ENCODE assay signal across 8 mouse cellular contexts in genomic region chr12:86158689-86159483, GRCm38 (mm10).
DNase-seq lines count a peak whose midpoint lies in the region; ATAC-seq and TF ChIP-seq lines count a peak whose summit lies in the region.

No protein-coding gene starts in this region.

- no peak for ATAC-seq in intestine, embryonic 15.5 days
- ATAC-seq in intestine, postnatal 0 days: no peak
- ATAC-seq in forebrain, embryonic 13.5 days: no peak; the same call in 1 of the 2 replicates
- no peak for ATAC-seq in heart, embryonic 13.5 days (ENCODE audit: extremely low read depth, insufficient number of reproducible peaks, low FRiP score, low TSS enrichment)

- intact Hi-C loops in left cerebral cortex, adult 2 months (cut with DNase I): no loop called here

- TF ChIP-seq CTCF in intestine, postnatal 0 days (IDR thresholded peaks at IDR 0.05; ENCODE audit: low read depth): no peak
- TF ChIP-seq CTCF in left cerebral cortex, adult 2 months (IDR thresholded peaks at IDR 0.05): no peak; the same call in 1 of the 2 replicates

- H3K27ac ChIP-seq in intestine, embryonic 15.5 days: peak overlapping the region; percentile 48; the same call in 1 of the 2 replicates
- H3K27ac ChIP-seq in intestine, postnatal 0 days (ENCODE audit: low read depth, low read length): no peak overlapping the region
- H3K27ac ChIP-seq in forebrain, embryonic 13.5 days: 0 out of 2 replicates have a peak overlapping the region, but pooled peaks have one; percentile 6
- peak overlapping the region; percentile 73 for H3K27ac ChIP-seq in heart, embryonic 13.5 days (replicated peaks)
- peak overlapping the region; percentile 88 for H3K27ac ChIP-seq in left cerebral cortex, adult 2 months

- no peaks in the 10 kb centered on the region for H3K9me3 ChIP-seq in intestine, embryonic 15.5 days
- no peaks in the 10 kb centered on the region for H3K9me3 ChIP-seq in intestine, postnatal 0 days (ENCODE audit: control insufficient read depth)
- peaks cover 7% of the 10 kb centered on the region; the same call in 1 of the 2 replicates for H3K9me3 ChIP-seq in forebrain, embryonic 13.5 days (replicated peaks)
- H3K9me3 ChIP-seq in heart, embryonic 13.5 days: peaks cover 6% of the 10 kb centered on the region

- H3K4me1 ChIP-seq in intestine, embryonic 15.5 days (replicated peaks): peaks cover 14% of the 10 kb centered on the region
- no peaks in the 10 kb centered on the region for H3K4me1 ChIP-seq in intestine, postnatal 0 days (replicated peaks; ENCODE audit: control insufficient read depth, insufficient read depth, low read length)
- H3K4me1 ChIP-seq in forebrain, embryonic 13.5 days: peaks cover 54% of the 10 kb centered on the region
- H3K4me1 ChIP-seq in heart, embryonic 13.5 days: peaks cover 46% of the 10 kb centered on the region

- H3K4me3 ChIP-seq in intestine, embryonic 15.5 days (replicated peaks): no peak overlapping the region
- no peak overlapping the region for H3K4me3 ChIP-seq in intestine, postnatal 0 days (ENCODE audit: low read depth, low read length)
- H3K4me3 ChIP-seq in forebrain, embryonic 13.5 days: no peak overlapping the region
- no peak overlapping the region for H3K4me3 ChIP-seq in heart, embryonic 13.5 days
- H3K4me3 ChIP-seq in left cerebral cortex, adult 2 months: no peak overlapping the region

- no peak overlapping the region for H3K9ac ChIP-seq in intestine, embryonic 15.5 days
- no peak overlapping the region for H3K9ac ChIP-seq in intestine, postnatal 0 days (ENCODE audit: low read depth, low read length)
- no peak overlapping the region for H3K9ac ChIP-seq in forebrain, embryonic 13.5 days
- peak overlapping the region; percentile 38 for H3K9ac ChIP-seq in heart, embryonic 13.5 days

- peak; percentile 54 to 55 for DNase-seq in left cerebral cortex, adult 2 months (ENCODE audit: extremely low spot score in 1 of 2, low spot score in 2 of 2)
- no peak for DNase-seq in urinary bladder, postnatal 14 days (ENCODE audit: low spot score)
- no peak for DNase-seq in kidney, postnatal 25 days
- no peak for DNase-seq in thymus, adult 18-20 months

- no peaks in the 10 kb centered on the region for H3K27me3 ChIP-seq in intestine, embryonic 15.5 days (replicated peaks)
- no peaks in the 10 kb centered on the region for H3K27me3 ChIP-seq in intestine, postnatal 0 days (replicated peaks; ENCODE audit: control insufficient read depth, insufficient read depth, low read length)
- H3K27me3 ChIP-seq in forebrain, embryonic 13.5 days: peaks cover 9% of the 10 kb centered on the region; the same call in 1 of the 2 replicates
- no peaks in the 10 kb centered on the region for H3K27me3 ChIP-seq in heart, embryonic 13.5 days (replicated peaks)

- WGBS in intestine, embryonic 15.5 days: 86% methylated on average over 20 of the region's 20 CpGs
- WGBS in intestine, postnatal 0 days: 89% methylated on average over 20 of the region's 20 CpGs
- 80% methylated on average over 20 of the region's 20 CpGs for WGBS in forebrain, embryonic 13.5 days
- WGBS in heart, embryonic 13.5 days: 57% methylated on average over 20 of the region's 20 CpGs

- H3K4me2 ChIP-seq in intestine, embryonic 15.5 days (replicated peaks): no peak overlapping the region
- H3K4me2 ChIP-seq in intestine, postnatal 0 days (replicated peaks; ENCODE audit: low read depth): no peak overlapping the region
- H3K4me2 ChIP-seq in forebrain, embryonic 13.5 days: no peak overlapping the region
- no peak overlapping the region for H3K4me2 ChIP-seq in heart, embryonic 13.5 days

- H3K36me3 ChIP-seq in intestine, embryonic 15.5 days: no peaks in the 10 kb centered on the region
- peaks cover 8% of the 10 kb centered on the region; the same call in 1 of the 2 replicates for H3K36me3 ChIP-seq in intestine, postnatal 0 days (ENCODE audit: control insufficient read depth, insufficient read depth)
- H3K36me3 ChIP-seq in forebrain, embryonic 13.5 days (ENCODE audit: poor library complexity, severe bottlenecking): peaks cover 18% of the 10 kb centered on the region
- H3K36me3 ChIP-seq in heart, embryonic 13.5 days: peaks cover 17% of the 10 kb centered on the region

Comparison
In these comparisons a context has a peak if more than half of its experiments do, and no peak if none do; other contexts are left out.
1. DNase-seq: peak in left cerebral cortex, adult 2 months (2 of 2); none in urinary bladder, postnatal 14 days (single experiment), kidney, postnatal 25 days (0 of 2) and thymus, adult 18-20 months (0 of 2).